ENCODE assay signal across 17 mouse cellular contexts in genomic region chr9:67849846-67850245, GRCm38 (mm10). TPM values are rescaled to one million over a fixed set of nuclear protein-coding genes. Genes with fewer than 3 reads are reported as not detected.
"Had no signal": no experiment of that assay in that cellular context is flagged by ENCODE, and none has a peak within 500 bp of the region (broad histone marks: within the 10 kb centered on the region; RNA-seq: fewer than 3 reads in every experiment).

No protein-coding gene starts in this region.

- DNase-seq: kidney, adult 18-20 months; kidney, postnatal 14 days; lung, adult 2 months; lung, postnatal 4 days; retina, postnatal 1 day; right cerebral cortex, postnatal 4 days; spleen, adult 18-20 months; thymus, adult 18-20 months; thymus, postnatal 14 days had no signal

- H3K4me2 ChIP-seq: limb, embryonic 15.5 days; midbrain, embryonic 12.5 days; neural tube, embryonic 13.5 days had no signal

- H3K4me1 ChIP-seq: midbrain, embryonic 12.5 days; neural tube, embryonic 13.5 days had no signal

- H3K9ac ChIP-seq: limb, embryonic 15.5 days; midbrain, embryonic 12.5 days; neural tube, embryonic 13.5 days had no signal

- H3K27ac ChIP-seq: left cerebral cortex, adult 2 months; limb, embryonic 15.5 days; midbrain, embryonic 12.5 days; neural tube, embryonic 13.5 days had no signal

- H3K27me3 ChIP-seq: limb, embryonic 15.5 days; midbrain, embryonic 12.5 days; neural tube, embryonic 13.5 days had no signal

- H3K9me3 ChIP-seq: limb, embryonic 15.5 days; midbrain, embryonic 12.5 days; neural tube, embryonic 13.5 days had no signal

- ATAC-seq: lung, postnatal 0 days; midbrain, embryonic 16.5 days had no signal

- H3K4me3 ChIP-seq: left cerebral cortex, adult 2 months; limb, embryonic 15.5 days; midbrain, embryonic 12.5 days; neural tube, embryonic 13.5 days had no signal

RNA-seq across cellular contexts. Expression of gene C2cd4a, which starts 17.7 kb away (rescaled TPM):
- total RNA-seq: left cerebral cortex, postnatal 25 days; megakaryocyte-erythroid progenitor cell, adult 5-6 weeks had no signal
